Mouse (Mus musculus): ENCODE measurements around the gene Hist1h2ag.
A peak's percentile ranks its signal among the peaks of the same experiment; 100 is the strongest.

The Hist1h2ag gene

DNA sequence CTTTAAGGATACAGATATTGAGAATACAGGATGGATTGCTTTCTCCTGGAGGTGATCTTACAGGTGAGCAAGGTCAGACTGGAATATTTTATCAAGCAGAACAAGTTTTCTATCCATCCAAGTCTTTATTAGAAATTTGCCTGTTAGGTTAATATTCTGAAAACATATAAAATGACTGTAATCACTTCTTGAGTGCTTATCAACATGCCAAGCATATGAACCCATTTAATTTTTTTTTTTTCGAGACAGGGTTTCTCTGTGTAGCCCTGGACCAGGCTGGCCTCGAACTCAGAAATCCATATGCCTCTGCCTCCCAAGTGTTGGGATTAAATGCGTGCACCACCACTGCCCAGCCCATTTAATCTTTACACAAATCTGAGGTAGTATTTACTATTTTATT lies 5.8 kb downstream of the Hist1h2ag start:
- no peak for DNase-seq (ENCODE audit: low spot score in 2 of 2)

DNA sequence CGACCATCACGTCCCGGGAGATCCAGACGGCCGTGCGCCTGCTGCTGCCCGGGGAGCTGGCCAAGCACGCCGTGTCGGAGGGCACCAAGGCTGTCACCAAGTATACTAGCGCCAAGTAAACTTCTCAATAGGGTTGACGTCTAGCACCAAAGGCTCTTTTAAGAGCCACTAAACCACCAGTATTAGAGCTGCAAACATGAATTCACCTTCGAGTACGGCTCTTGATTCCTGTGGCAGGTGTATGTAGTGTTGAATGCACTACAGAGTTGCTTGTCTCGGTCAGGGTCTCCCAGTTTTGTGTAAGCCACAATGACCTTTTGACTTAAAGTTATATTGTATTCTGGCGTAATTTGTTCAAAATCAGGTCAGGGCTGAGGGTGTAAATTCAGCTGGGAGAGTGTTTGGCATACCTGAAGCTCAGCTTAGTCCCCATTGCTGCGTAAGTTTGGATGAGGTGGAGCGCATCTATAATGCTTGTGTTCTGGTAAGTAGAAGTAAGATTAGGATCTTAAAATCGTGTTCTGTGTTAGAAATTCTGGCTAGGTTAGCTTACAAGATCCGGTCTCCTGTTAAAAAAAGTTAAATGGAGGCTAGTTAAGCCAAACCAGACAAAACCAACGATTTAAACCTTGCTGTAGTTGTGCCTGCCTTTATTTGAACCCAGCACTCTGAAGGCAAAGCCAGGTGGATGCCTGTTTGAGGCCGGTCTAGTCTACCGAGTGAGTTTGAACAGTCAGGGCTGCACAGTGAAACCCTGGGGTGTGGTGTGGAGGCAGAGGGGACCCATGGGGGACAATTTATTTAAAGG lies 6.4 kb downstream of the Hist1h2ag start:
- no peak for DNase-seq (ENCODE audit: low spot score in 2 of 2)

DNA sequence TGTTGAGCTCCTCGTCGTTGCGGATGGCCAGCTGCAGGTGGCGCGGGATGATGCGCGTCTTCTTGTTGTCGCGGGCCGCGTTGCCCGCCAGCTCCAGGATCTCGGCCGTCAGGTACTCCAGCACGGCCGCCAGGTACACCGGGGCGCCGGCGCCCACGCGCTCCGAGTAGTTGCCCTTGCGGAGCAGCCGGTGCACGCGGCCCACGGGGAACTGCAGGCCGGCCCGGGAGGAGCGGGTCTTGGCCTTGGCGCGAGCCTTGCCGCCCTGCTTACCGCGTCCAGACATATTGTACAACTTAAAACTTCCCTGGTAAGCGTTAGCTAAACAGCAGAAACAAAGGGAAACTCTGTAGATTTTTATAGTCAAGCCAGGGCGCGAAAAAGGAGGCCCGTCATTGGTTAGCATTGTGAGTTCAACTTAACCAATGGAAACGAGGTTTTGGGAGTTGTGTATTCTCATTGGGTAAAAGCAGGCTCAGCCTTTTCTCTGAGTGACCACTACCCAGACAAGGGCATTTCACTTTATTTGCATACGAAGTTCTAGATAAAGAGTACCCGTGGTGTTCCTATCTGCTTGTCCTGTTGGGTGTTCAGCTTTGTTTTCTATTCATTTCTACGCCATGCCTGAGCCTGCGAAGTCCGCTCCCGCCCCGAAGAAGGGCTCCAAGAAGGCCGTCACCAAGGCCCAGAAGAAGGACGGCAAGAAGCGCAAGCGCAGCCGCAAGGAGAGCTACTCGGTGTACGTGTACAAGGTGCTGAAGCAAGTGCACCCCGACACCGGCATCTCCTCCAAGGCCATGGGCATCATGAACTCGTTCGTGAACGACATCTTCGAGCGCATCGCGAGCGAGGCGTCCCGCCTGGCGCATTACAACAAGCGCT lies 7.2 kb downstream of the Hist1h2ag start, which contains the start of the genes Hist1h2ah and Hist1h2bk:
TSS of gene Hist1h2ah (minus strand) at position 302 of the 882 bp plus-strand sequence.
TSS of gene Hist1h2bk (plus strand) at position 604 of the 882 bp plus-strand sequence.
- DNase-seq (ENCODE audit: low spot score in 2 of 2): peak; percentile 80 to 81

DNA sequence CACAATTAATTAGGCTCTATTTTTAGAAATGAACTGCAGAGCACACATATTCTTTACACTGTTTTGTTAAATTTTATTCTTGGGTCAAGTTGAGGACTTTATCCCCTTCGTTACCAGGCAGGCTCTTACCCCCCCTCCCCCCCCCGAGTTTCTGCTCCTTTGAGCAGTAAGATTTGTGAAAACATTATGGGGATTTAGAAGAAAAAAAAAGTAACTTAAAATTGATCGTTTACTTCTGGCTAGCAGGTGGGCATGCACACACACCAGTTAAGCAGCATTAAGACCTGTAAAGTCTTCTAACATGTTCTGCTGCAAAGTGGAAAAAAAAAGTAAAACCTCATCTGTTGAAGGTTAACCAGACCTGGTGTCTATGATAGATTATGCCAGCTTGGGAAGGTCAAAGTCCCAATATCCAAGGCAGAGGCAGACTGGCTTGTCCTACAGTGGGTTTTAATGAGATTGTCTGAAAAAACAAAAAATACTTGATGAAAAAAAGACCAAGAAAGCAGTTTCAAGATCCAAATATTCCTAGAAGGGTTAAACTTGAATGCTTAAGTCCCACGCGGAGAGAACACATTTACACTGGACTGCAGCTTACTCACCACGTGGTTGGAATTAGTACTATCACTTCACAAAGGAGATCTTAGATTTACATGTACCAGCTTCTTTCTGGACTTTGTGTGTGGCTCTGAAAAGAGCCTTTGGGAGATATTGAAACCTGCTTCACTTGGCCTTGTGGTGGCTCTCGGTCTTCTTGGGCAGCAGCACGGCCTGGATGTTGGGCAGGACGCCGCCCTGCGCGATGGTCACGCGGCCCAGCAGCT lies 8.1 kb downstream of the Hist1h2ag start:
- DNase-seq (ENCODE audit: low spot score in 2 of 2): no peak

DNA sequence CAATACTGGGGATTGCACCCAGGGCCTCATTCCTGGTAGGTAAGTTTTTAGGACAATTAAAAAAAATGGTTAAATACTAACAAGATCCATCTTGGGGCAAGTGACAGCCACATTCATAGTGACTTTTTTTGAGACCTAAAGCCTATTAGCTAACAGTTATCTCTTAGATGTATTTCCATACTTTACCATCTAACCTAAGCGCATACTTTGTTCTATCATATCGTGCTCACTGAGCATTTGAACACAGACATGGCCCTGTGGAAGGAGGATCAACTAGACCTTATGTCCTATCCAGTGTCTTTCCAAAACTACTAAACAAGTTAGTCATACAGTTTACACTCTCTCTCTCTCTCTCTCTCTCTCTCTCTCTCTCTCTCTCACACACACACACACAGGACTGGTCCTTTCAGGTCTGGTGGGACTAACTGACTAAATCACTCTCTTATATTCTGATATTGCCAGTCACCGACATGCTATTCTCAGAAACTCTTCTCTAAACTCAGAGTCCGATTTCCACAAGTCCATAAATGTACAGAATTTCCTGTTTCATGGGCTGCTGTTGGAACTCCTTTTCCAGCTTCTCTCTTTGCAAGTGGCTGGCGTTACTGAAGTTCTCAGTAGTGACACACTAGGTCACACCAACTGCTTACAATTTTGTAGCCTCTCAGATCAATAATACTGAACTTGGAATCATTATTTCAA lies 8.9 kb downstream of the Hist1h2ag start:
- DNase-seq (ENCODE audit: low spot score in 2 of 2): no peak

DNA sequence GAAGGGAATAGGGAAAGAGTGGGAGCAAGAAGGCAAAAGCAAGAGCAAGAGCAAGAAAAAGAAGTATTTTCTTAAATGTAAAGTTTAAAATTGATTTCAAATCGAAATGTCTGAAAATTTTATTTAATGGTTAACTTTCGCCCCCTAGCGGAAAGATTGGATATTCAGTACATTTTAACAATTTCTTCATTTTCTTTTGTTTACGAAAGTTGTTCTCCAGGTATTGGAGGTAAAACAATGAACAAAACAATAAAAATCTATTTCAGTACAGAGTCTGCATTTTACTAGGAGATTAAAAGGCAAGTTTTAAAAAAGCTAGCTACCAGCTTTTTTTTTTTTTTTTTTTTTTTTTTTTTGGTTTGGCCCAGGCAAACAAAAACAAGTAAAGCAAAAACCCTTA lies 12.3 kb downstream of the Hist1h2ag start:
- DNase-seq (ENCODE audit: low spot score in 2 of 2): no peak

DNA sequence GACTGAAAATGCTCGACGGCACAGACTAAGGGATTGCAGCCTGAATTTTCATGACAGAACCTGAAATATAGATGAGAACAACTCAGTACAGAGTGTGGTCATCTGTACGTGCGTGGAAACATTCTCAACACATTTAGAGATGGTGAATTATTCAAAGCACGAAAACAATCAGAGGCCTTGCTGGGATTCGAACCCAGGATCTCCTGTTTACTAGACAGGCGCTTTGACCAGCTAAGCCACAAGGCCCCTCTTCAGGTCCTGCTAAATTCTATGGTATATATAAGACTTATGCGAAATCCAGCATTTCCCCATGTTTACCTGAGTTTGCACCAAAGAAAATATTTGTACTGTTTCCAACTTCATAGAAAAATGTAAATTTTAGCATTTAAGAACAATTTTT lies 12.8 kb downstream of the Hist1h2ag start:
- DNase-seq (ENCODE audit: low spot score in 2 of 2): no peak

DNA sequence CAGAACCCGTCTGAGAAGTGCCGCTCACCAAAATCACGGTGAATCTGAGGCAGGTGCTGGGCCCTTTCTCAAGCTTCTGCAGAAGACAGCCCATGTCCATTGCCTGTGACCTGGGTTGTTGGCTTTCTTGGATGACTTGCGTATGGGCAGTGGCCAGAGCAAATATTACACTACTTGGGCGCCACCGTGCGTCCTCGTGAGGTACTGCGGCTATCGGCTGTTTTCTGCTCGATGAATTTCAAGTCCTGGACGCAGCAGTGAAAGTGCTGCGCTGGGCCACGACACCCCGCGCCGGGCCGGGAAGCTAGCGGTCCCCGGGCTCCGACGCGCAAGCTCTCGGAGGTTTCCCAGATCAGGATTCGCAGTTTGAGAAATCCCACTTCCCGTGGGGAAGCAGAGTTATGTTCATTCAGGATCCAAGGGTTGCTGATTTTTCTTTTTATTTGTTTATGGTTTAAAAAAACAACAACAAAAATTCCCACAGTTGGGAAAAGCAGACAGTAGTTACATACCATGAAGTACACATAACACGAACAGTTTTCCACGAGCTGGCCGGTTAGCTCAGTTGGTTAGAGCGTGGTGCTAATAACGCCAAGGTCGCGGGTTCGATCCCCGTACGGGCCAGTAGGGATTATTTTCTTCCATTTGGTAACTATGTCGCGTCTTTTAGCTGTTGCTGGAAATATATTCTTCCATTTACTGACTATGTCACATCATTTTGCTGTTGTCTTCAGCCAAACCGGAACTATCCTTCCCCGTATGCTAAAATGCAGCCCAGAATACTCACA lies 13.9 kb downstream of the Hist1h2ag start:
- DNase-seq (ENCODE audit: low spot score in 2 of 2): peak; percentile 79 to 89

DNA sequence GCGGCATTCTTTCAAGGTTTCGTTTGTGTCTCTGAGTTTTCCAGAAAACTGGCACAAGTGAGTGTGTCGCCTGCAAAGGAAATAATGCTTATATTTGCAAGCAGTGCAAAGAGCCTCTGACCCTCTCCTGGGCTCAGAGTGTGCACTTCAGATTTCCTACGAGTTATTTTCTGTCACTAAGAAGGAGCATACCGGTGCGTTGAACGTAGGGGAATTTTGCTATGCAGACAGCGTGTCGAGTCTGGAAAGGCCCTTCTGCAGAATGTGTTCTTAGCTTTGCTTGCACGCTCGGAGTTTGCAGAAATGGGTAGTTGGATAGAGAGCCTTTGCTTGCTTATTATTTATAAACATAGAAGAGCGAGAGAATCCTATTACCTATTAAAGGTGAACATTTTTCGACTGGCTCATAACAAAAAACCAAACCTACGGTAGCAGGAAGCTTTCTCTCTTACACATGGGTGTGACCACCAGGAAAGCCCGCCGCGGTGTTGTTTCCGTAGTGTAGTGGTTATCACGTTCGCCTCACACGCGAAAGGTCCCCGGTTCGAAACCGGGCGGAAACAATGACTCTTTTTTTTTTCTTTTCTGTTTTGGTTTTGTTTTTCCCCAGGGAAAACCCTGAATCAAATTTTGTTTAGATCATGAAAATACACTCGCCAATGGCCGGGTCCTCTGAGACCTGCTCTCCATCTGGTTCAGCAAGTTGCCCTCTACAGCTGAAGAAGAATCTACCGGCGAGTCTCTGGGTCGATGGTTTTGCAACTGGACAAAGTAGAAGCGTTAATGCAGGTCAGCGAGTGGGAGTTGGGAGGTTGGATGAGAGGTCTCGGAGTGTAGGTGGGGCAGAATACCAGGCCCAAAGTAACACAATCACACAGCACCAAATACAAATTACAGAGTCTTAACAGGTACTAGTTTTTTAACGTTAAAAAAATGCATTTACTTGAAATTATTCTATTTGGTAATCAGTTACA lies 16.4 kb downstream of the Hist1h2ag start:
- DNase-seq (ENCODE audit: low spot score in 2 of 2): peak in 1 of 2 experiments; percentile 82

DNA sequence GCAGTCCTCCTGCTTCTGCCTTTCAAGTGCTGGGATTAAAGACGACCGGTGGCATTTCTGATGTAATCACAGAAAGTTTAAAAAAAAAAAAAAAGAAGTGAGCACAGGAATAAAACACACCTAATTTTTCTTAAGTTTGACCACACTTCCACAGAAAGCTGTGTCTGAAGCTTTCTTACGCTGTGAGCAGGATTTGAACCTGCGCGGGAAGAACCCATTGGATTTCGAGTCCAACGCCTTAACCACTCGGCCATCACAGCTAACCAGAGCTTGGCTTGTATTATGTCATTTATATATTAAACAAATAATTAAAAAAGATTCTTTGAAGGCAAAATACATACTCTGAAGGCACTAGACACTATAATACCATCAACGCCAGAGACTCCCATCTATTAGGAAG lies 20.5 kb downstream of the Hist1h2ag start:
- DNase-seq (ENCODE audit: low spot score in 2 of 2): peak in 1 of 2 experiments; percentile 66

DNA sequence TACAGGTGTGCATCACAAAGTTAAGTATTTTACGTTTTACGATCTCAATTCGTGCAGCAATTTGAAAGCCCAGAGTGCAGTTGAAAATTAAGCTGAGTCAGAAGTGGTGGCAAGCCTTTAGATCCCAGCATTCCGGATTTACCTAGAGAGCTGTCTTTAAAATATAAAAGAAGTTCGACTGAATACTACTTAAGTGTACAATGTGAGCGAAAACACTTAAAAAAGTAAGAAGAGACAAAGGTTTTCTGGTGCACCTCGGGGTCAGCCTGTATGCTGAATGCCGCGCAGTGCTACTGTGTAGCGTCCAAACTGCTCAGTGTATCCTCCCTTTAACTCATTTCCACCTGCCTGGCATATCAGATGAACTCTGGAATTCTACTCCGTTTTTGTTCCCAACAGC lies 21.2 kb downstream of the Hist1h2ag start:
- DNase-seq (ENCODE audit: low spot score in 2 of 2): no peak

DNA sequence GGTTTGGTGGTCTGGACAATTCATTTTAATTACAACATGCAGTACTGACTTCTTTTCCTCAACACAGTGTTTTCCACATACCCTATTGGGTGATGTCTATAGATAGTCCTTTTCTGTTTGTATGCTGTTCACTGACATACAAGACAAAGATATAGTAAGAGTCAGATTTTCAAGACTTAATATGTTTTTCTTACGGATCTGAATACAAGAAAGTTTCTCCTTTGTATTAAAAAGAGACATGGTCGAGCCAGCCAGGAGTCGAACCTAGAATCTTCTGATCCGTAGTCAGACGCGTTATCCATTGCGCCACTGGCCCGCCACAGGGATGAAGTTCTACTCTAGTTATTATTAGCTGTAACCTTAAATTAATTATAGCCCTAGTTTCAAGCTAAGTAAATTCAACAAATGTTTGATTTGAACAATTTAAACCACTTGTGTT lies 21.8 kb downstream of the Hist1h2ag start:
- DNase-seq (ENCODE audit: low spot score in 2 of 2): peak in 1 of 2 experiments; percentile 28

DNA sequence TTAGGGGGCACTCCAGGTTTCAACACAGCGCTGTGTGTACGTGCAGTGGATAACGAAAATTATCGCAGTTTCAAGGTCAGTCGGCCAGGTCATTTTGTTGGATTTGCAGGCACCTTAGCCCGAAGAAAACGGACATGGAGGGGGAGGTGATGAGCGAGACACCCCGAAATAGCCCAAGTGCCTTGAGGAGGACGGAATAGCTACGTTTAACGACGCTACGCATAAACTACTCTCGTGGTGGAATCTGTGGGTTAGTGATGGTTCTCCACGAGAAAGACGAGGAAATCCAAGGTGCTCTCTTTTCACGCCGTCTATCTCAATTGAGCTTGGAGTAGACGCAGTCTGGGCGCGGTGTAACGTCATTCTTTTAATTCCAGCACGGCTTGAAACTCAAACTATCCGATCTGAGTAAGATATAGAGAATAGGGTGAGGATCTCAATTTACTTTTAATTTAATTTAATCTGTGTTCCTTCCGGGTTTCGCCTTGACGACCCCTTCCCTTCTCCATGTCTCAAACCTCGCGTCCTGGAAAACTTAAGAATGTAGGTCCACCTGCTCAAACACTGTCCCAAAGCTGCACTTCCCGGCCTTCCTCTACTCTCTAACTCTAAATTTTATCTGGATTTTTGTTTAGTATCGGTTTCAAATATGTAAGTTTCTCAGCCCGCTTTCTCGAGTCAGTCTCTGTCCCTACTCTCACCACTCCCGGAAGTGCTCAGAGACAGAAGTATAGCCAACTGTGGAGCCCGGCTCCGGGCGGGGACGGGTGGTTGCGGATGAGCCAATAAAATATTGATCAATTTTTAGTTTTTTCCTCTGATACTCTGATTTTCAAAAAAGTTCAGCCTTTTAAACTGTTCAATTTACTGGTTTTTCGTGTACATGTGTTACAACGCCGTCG lies 22.6 kb downstream of the Hist1h2ag start:
- DNase-seq (ENCODE audit: low spot score in 2 of 2): no peak

DNA sequence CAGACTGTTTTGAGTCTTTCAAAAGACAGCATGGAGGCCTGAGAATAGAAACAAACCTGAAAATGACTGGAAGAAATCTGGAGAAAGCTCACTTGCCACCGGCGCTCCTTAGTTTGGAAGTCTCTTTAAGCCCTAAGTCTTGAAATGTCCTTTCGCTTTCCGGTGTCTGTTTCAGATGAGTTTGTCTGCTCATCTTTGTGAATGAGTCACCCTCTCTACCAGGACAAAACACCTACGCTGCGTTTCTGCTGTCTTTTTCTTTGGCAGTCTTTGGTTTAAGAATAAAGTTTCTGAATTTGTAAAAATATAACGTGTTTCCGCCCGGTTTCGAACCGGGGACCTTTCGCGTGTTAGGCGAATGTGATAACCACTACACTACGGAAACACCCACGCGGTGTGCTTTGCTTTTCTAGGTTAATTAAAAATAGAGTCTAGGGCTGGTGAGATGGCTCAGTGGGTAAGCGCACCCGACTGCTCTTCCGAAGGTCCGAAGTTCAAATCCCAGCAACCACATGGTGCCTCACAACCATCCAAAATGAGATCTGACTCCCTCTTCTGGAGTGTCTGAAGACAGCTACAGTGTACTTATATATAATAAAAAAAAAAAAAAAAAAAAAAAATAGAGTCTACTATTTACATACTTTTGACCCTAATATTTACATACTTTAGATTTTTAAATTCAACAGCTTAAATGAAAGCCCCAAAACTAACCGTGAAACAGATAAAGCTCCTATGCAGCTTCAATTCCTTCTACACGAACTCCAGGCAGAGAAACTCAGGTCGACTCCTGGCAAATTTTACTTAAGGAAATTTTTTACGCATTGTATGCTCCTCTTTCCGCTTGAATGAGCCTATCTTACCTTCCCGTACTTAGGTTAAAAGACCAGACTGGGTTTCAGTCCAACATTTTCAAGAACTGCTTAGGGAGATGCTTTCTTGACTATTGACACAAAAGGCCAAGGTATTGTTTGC lies 27.0 kb downstream of the Hist1h2ag start:
- peak in 1 of 2 experiments; percentile 48 for DNase-seq (ENCODE audit: low spot score in 2 of 2)

DNA sequence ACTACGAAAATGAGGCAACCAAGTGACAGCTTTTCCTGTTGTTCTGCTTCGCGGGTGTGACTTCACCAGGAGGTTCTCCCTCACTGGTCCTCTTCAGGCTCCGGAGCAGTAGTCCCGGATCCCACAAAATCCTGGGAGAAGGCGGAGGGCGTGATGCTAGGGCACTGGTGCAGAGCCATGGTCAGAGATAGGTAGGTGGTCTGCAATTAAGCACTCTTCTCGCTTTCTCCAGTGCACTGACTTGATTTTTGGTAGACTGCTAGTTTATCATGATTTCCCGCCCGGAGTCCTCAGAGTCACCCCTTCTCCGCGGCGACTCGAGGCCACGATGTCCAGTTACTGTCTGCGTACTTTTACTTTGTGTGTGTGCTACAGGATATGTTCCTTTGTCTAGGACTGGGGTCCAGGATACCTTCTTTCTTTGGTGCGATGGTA lies 28.3 kb downstream of the Hist1h2ag start:
- DNase-seq (ENCODE audit: low spot score in 2 of 2): no peak

DNA sequence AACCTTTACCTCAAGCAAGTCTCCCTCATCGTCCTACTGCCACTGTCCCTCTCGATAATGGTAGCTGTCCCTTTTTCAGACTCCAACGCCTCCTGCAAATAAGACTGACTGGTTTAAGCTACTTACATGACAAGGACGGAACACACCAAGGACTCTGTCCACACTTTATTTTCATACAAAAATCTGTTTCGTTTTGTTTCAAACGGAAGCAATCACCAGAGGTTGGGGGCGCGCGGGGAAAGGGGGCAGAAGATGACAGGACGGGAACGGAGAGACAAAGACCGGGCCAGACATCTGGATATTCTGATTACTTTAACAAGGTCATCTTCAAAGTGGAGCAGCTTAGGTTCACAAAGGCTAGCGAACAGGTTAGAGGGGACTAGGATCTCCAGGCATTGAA lies 29.0 kb downstream of the Hist1h2ag start:
- no peak for DNase-seq (ENCODE audit: low spot score in 2 of 2)

DNA sequence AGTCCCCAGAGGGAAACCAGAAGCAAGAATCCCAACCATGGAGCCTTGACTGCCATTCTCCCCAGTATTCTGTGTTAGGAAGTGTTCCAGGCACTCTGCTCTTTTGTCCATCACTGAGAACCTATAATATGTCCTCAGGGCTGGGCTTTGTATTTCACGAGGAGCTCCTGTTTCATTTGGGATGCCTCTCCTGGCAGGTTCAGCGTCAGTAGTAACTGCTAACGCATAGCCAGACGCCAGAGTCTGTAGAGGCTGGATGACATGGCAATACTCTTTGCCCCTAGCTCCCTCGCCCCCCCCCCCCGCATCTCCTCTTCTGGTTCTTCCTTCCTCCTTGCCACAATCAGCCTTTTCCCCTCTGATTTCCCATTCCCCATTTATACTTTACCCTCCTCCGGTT lies 33.1 kb downstream of the Hist1h2ag start, which contains the start of gene Prss16:
TSS of gene Prss16 (minus strand) at position 101 of the 400 bp plus-strand sequence.
- DNase-seq (ENCODE audit: low spot score in 2 of 2): no peak
